In the genomic region with DNA sequence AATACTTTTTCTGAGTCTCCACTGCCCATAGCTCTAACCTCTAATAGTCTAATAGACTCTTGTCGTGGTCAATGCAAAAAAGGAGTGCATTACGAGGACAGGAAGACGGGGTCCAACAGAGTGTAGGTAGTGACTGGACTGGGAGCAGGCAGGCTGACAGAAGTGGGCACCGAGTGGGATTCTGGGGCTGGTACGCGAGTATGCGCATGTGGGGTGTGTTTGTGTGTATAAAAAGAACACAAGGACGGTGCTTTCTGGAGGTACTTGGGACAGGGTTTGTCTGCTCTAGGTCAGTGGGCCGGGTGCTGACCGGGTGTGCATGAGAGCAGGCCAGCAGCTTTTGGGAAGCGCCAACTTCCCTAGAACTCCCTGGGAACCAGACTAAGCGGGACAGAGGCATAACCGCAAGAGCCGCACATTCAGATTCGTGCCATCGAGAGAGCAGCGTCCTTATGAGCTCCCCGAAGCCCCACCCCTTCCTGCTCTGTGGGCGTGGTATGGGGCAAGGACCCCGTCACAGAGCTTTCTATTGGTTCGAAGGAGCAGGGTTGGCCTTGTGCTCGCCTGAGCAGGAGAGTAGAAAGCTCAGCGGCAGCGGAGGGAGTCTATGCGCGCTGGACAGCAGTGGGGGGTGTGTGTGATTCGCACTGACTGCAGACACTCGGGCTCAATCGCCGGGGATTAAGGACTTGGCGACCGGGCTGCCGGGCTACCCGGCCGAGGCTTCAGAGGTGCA, we compare ENCODE assay signal across 7 mouse cellular contexts. TPM values are rescaled to one million over a fixed set of nuclear protein-coding genes. Genes with fewer than 3 reads are reported as not detected.
DNase-seq lines count a peak whose midpoint lies in the region; ATAC-seq and TF ChIP-seq lines count a peak whose summit lies in the region.

A gene (plus strand): TSS at position 608 of the 736 bp plus-strand sequence.

- peak; percentile 91 for DNase-seq in adrenal gland, adult 8-10 months
- DNase-seq in embryonic facial prominence, embryonic 10.5 days (ENCODE audit: low spot score) = peak; percentile 91
- DNase-seq in gonadal fat pad, adult 2 months (ENCODE audit: low read depth) = no peak
- DNase-seq in left cerebral cortex, postnatal 4 days = peak; percentile 90

- intact Hi-C loops in left cerebral cortex, postnatal 4 days (cut with DNase I) = loop anchor here (2.0 to 10.0 kb wide), 5 partner anchors 332 to 1349 kb away; no protein-coding TSS in a partner anchor

- ATAC-seq in intestine, postnatal 0 days = peak; percentile 81
- ATAC-seq in midbrain, embryonic 12.5 days (ENCODE audit: low FRiP score, low read depth) = peak; percentile 93

- no peak for TF ChIP-seq CTCF in intestine, postnatal 0 days (IDR thresholded peaks at IDR 0.05; ENCODE audit: low read depth)
- TF ChIP-seq CTCF in small intestine, adult 2 months (IDR thresholded peaks at IDR 0.05; ENCODE audit: extremely low read depth, insufficient read length, insufficient replicate concordance, low read depth, low read length) = no peak

- peak within 1 kb of the TSS; percentile 90 for H3K27ac ChIP-seq in embryonic facial prominence, embryonic 10.5 days (replicated peaks)
- peak within 1 kb of the TSS; percentile 75 for H3K27ac ChIP-seq in intestine, postnatal 0 days (ENCODE audit: low read depth, low read length)
- peak within 1 kb of the TSS; percentile 86 for H3K27ac ChIP-seq in midbrain, embryonic 12.5 days (replicated peaks)
- peak within 1 kb of the TSS; percentile 87 for H3K27ac ChIP-seq in small intestine, adult 2 months (ENCODE audit: insufficient read depth, low read depth, low read length)

- 26% methylated on average over 35 of the region's 35 CpGs for WGBS in embryonic facial prominence, embryonic 10.5 days
- 27% methylated on average over 35 of the region's 35 CpGs for WGBS in intestine, postnatal 0 days
- 26% methylated on average over 35 of the region's 35 CpGs for WGBS in midbrain, embryonic 12.5 days
- 27% methylated on average over 35 of the region's 35 CpGs for WGBS in small intestine, adult 2 months

- H3K27me3 ChIP-seq in embryonic facial prominence, embryonic 10.5 days (replicated peaks; ENCODE audit: low read depth, poor library complexity, severe bottlenecking) = peaks cover 98% of the 10 kb centered on the region
- no peaks in the 10 kb centered on the region for H3K27me3 ChIP-seq in intestine, postnatal 0 days (replicated peaks; ENCODE audit: control insufficient read depth, insufficient read depth, low read length)
- H3K27me3 ChIP-seq in midbrain, embryonic 12.5 days = peaks cover 49% of the 10 kb centered on the region
- H3K27me3 ChIP-seq in small intestine, adult 2 months (ENCODE audit: control insufficient read depth, insufficient read depth, low read length) = no peaks in the 10 kb centered on the region

- peak within 1 kb of the TSS; percentile 62 for H3K9ac ChIP-seq in intestine, postnatal 0 days (ENCODE audit: low read depth, low read length)
- H3K9ac ChIP-seq in midbrain, embryonic 12.5 days (replicated peaks) = peak within 1 kb of the TSS; percentile 89

- peaks cover 5% of the 10 kb centered on the region; the same call in 1 of the 2 replicates for H3K9me3 ChIP-seq in embryonic facial prominence, embryonic 10.5 days
- no peaks in the 10 kb centered on the region for H3K9me3 ChIP-seq in intestine, postnatal 0 days (ENCODE audit: control insufficient read depth)
- H3K9me3 ChIP-seq in midbrain, embryonic 12.5 days = no peaks in the 10 kb centered on the region

- no peaks in the 10 kb centered on the region; the same call in 1 of the 2 replicates for H3K36me3 ChIP-seq in embryonic facial prominence, embryonic 10.5 days (replicated peaks)
- H3K36me3 ChIP-seq in intestine, postnatal 0 days (ENCODE audit: control insufficient read depth, insufficient read depth) = no peaks in the 10 kb centered on the region
- H3K36me3 ChIP-seq in midbrain, embryonic 12.5 days = no peaks in the 10 kb centered on the region
- H3K36me3 ChIP-seq in small intestine, adult 2 months (ENCODE audit: control insufficient read depth, insufficient read depth, low read length) = no peaks in the 10 kb centered on the region

- H3K4me2 ChIP-seq in intestine, postnatal 0 days (replicated peaks; ENCODE audit: low read depth) = peak within 1 kb of the TSS; percentile 64
- peak within 1 kb of the TSS; percentile 62 for H3K4me2 ChIP-seq in midbrain, embryonic 12.5 days (replicated peaks)

- peak within 1 kb of the TSS; percentile 76 for H3K4me3 ChIP-seq in embryonic facial prominence, embryonic 10.5 days
- H3K4me3 ChIP-seq in intestine, postnatal 0 days (ENCODE audit: low read depth, low read length) = peak within 1 kb of the TSS; percentile 59
- H3K4me3 ChIP-seq in midbrain, embryonic 12.5 days = peak within 1 kb of the TSS; percentile 69
- H3K4me3 ChIP-seq in small intestine, adult 2 months (ENCODE audit: low read depth, low read length) = peak within 1 kb of the TSS; percentile 99

- TF ChIP-seq POLR2A in small intestine, adult 2 months (IDR thresholded peaks at IDR 0.05; ENCODE audit: low read depth, low read length) = peak; percentile 96

- H3K4me1 ChIP-seq in embryonic facial prominence, embryonic 10.5 days = peaks cover 36% of the 10 kb centered on the region
- H3K4me1 ChIP-seq in intestine, postnatal 0 days (replicated peaks; ENCODE audit: control insufficient read depth, insufficient read depth, low read length) = no peaks in the 10 kb centered on the region
- H3K4me1 ChIP-seq in midbrain, embryonic 12.5 days = peaks cover 11% of the 10 kb centered on the region
- peaks cover 14% of the 10 kb centered on the region; the same call in 1 of the 2 replicates for H3K4me1 ChIP-seq in small intestine, adult 2 months (ENCODE audit: control insufficient read depth, insufficient read depth, insufficient read length, low read length)

RNA-seq across cellular contexts. Expression of the gene that starts here (rescaled TPM):
- 10 to 100 TPM; 58.4 to 80.1 (median 64.8) TPM for total RNA-seq in adrenal gland, adult 8-10 months (2022)
- 30.2 and 33.8 TPM in 2 replicates for polyA plus RNA-seq in embryonic facial prominence, embryonic 10.5 days (2016; fragmentation: Nextera tagmentation; extraction: Ambion mirVana)
- polyA plus RNA-seq in gonadal fat pad, adult 2 months (2012; rRNA removed) = 28.7 and 34.8 TPM in 2 replicates
- polyA plus RNA-seq in intestine, postnatal 0 days (2015; fragmentation: Nextera tagmentation; extraction: Ambion mirVana) = 12.5 and 13.0 TPM in 2 replicates
- total RNA-seq in left cerebral cortex, postnatal 4 days (2021) = 10 to 100 TPM; 30.1 to 31.5 TPM
- 64.2 and 69.7 TPM in 2 replicates for polyA plus RNA-seq in midbrain, embryonic 12.5 days (2016; fragmentation: Nextera tagmentation; extraction: Ambion mirVana)
- 26.2 and 86.8 TPM in 2 replicates for polyA plus RNA-seq in small intestine, adult 2 months (2012; rRNA removed)
